Mouse (Mus musculus) adrenal gland, postnatal 10 days (tissue): ENCODE results near the gene Srp68. TPM values are rescaled to one million over a fixed set of nuclear protein-coding genes. Genes with fewer than 3 reads are reported as not detected.

ENCODE experiments used
- DNase-seq: peaks from one replicate; pipeline ENCODE4 v3.0.0; 2021; ENCODE audit warnings: mixed read lengths
- long read RNA-seq, 2 experiments: library from polyadenylated mRNA; stranded (forward); transcript quantifications; one replicate each; pipeline ENCODE4 v2.0.0; 2021
- total RNA-seq, 2 experiments: library from RNA; stranded (reverse); gene quantifications; 2 replicates each; pipeline ENCODE4 v1.2.3; 2021

Gene Srp68
- 10 to 100 TPM; 63.3 to 64.9 TPM for total RNA-seq
- long read RNA-seq, experiment 1, transcript Srp68-201 (16 exons, 2,526 nt): major isoform, 90 of 118 reads
- long read RNA-seq, experiment 1, partial matches to known transcripts: 11 of 118 reads
- long read RNA-seq, experiment 1, other reads (novel, unspliced or antisense): 17 of 118 reads
- long read RNA-seq, experiment 2, transcript Srp68-201 (16 exons, 2,526 nt): major isoform, 64 of 76 reads
- long read RNA-seq, experiment 2, partial matches to known transcripts: 9 of 76 reads
- long read RNA-seq, experiment 2, other reads (novel, unspliced or antisense): 3 of 76 reads

GRCm38 (mm10) chr11:116274045-116274666 lies at the start of gene Srp68:
Srp68 (minus strand) TSS chr11:116274217.
- DNase-seq: peak; percentile 97

DNA sequence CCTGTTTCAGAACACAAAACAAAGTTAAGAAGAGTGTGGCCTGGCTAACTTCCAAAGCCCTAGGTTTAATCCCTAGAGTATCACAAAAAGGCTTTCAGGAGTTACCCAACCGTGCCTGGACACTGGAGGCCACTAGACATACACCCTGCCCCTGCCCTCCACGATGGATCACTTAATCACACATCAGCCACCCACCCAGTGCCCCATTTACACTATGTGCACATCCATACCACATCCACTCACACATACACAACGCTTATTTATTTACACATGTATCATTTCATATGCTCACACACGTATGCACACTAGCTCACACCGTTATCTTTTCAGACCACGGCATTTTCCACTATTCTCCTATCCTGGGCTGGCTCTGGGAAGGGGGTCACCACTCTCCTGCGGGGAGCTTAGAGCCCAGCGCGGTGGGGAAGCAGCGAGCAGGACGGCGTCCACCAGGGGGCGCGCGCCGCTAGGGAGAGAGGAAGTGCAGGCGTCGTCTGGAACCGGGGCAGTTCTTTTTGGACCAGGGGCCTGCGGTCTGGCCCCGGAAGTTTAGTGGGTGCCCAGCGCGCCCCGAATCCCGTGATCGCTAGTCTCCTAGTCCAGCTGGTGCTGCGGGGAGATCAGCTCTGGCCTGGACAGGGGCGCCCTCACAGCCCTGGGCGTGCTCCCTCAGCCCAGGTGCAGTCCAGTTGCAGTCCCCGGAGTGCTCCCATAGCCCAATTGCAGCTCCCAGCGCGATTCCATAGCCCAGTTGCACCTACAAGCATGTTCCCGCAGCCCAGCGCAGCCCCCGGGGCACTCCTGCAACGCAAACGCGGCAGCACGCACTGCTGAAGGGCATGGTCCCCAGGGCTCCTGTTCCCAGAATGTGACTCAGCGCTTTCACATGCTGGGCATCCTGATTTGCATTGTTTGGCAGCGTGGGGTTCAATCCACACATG lies 45.0 kb upstream of the Srp68 start:
- peak; percentile 96 for DNase-seq

GRCm38 (mm10) chr11:116312359-116312758 lies 38.3 kb upstream of the Srp68 start:
- DNase-seq: no peak

GRCm38 (mm10) chr11:116311169-116311568 lies 37.2 kb upstream of the Srp68 start:
- DNase-seq: no peak

DNA sequence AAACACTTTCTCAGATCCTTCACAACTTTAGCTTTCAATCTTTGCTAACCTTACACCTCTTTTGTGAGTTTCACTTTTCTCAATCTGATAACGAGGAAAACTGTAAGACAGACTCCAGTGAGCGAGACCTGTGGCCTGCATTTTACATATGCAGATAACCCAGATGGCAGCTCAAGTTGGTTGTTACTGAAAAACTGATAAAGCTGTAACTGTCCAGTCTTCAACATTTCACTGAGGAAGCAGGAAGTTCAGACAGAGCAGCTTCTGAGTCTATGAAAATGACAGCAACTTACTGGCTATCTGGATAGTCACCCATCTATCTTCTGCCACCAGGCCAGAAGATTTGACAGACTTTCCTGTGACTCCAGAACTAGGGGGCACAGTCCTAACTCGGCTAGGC lies 35.6 kb upstream of the Srp68 start:
- DNase-seq: no peak

GRCm38 (mm10) chr11:116307762-116308531 lies 33.9 kb upstream of the Srp68 start:
- no peak for DNase-seq

- no peak for DNase-seq
These were observed 33.2 kb upstream of the Srp68 start, which contains the start of gene Exoc7 for GRCm38 (mm10) chr11:116307019-116307725. Exoc7 (minus strand) TSS chr11:116307233.

DNA sequence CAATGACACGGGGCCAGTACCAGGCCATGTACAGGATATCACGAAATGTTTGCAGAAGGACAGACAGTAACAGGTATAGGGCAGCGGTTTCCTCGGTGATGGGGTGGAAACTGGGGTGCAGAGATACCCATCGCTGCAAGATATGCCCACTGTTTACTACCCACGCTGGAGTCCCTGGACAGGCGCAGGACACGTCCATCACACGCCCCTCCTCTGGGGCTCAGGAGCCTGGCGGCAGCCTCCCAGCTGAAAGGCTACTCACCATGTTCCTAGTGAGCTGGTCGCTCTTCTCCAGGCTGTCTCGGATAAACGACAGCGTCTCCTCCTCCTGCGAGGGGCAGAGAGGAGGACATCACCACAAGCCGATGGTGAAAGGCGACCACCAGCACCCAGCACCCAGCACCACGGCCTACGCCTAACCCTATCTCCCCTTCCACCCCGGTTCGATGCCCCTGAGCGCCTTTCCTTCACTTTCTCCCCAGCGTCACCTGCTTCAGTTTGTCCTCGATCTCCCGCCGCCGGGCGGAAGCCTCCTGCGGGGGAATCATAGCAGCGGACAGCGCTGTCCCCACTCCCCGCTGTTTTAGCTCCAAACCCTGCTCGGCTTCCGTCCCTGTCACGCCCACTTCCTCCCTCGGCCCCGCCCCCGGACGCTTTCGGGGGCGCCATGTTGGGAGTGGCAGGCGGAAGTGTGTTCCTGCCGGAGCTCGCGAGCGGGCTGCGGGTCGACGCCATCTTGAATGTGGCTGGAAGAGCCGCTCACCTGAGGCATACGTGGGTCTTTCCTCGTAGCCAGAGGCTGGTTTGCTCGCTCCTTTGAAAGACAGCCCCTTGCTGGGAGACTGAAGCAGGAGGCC lies 32.3 kb upstream of the Srp68 start:
- DNase-seq: peak; percentile 98

DNA sequence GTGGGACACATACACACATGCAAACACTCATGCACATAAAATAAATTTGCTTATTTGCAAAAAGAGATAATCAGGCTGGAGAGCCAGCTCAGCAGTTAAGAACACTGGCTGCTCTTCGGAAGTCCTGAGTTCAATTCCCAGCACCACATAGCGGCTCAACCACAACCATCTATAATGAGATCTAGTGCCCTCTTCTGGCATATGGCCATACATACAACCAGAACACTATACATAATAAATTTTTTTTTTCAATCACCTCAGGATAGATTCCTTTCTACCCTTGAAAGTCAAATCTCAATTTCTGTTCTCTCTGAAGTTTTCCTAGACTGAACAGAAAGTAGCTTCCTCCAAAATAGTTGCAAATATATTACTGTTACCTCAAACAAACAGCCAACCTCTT lies 31.4 kb upstream of the Srp68 start:
- no peak for DNase-seq

- no peak for DNase-seq
These were observed 24.6 kb upstream of the Srp68 start for GRCm38 (mm10) chr11:116298621-116299020.

- no peak for DNase-seq
These were observed 24.2 kb upstream of the Srp68 start for GRCm38 (mm10) chr11:116298221-116298620.

DNA sequence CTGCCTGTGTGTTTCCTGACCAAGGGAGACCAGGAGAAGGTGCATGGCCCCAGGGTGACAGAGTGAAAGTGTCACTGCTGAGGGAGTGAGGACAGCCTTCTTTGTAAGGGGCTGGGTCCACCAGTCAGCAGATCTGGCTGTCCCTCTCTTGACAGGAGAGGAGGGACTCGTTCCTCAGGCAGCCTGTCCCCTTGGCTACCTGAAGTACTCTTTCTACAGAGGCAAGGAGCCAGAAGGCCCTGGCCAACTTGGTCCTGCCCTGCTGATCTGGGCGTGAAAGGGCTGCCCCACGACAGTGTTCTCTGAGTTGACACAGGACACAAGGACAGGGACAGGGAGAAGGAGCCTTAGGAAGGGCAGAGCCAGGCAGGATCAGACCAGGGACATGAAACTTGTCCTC lies 23.0 kb upstream of the Srp68 start:
- DNase-seq: no peak

- DNase-seq: no peak
These were observed 22.2 kb upstream of the Srp68 start for GRCm38 (mm10) chr11:116296191-116296734.

DNA sequence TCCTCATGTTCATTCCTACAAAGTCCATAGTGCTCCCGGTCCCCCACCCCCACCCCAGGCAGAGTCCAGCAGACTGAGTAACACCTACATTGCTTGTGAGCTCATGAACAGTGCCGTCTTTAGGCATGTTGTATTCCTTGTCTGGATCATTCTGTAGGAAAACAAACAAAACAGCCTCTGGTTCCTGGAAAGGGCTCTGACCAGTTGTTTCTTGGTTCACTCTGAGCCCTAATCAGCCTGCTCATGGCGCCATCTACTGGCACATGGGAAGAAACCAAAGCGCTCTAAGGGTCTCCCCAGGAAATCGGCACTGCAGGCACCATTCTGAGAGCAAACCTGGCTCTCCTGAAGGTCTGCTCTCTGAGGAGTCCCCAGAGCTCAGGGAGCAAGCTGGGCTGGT lies 20.3 kb upstream of the Srp68 start:
- DNase-seq: peak; percentile 63

- DNase-seq: no peak
These were observed 19.6 kb upstream of the Srp68 start for GRCm38 (mm10) chr11:116293538-116294137.

GRCm38 (mm10) chr11:116292401-116292800 lies 18.4 kb upstream of the Srp68 start:
- DNase-seq: no peak

DNA sequence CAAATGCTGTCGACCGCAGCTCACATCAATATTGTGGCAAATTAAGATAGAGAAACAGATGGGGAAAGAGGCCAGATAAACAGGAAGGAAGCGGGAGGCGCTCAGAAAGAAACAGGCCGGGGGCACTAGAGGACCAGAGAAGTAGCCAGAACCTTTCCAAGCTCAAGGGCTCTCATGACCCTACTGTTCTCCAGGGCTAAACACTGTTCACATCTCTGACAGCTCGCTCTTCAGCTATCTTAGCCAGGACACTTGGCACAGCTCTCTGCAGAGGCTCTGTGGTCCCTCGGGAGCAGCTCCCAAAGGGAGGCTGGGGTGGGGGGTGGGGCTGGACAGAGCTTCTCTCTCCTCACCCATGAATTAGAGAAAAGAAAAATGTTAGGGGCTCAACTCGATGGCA lies 16.5 kb upstream of the Srp68 start:
- DNase-seq: no peak

GRCm38 (mm10) chr11:116287351-116287750 lies 13.3 kb upstream of the Srp68 start:
- no peak for DNase-seq

GRCm38 (mm10) chr11:116285770-116286191 lies 11.8 kb upstream of the Srp68 start:
- no peak for DNase-seq

DNA sequence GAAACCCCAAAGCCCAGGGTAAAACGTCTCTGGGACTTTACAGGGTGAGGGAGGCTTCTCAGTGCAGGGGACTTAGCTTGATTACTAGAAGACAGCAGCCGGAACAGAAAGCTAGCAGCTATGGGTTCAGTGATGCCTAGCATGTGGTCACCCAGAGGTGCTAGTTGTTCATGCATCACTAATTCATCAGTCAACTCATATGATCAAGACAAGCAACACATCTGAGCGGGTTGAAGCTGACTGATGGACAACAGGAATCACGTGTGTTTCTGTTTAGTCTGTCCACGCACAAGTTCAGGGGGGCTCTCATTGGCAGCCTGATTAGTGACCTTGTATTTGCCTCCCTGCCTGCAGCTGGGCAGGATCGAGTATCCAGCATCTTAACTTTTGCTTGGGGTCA lies 10.0 kb upstream of the Srp68 start:
- DNase-seq: no peak
